Mouse (Mus musculus) embryonic stem cell, embryonic (primary cell): ENCODE data around the gene Tmem206.

Experiments used
- CTCF ChIA-PET, 4 experiments: fragments of 300-600 bp in 2 of 4; fragments of 350-600 bp in 2 of 4; sonication (Branson Sonifier 250); formaldehyde crosslinking; loops; one replicate each; lab custom pipeline; 2022; ENCODE audit warnings: inconsistent platforms in 2 of 4; lab: Charles Lee
- POLR2A ChIA-PET, 4 experiments: fragments of 300-600 bp in 2 of 4; fragments of 350-600 bp in 2 of 4; sonication (Branson Sonifier 250); formaldehyde crosslinking; loops; one replicate each; lab custom pipeline; 2022; ENCODE audit warnings: antibody characterized with exemption in 4 of 4, inconsistent platforms in 1 of 4; lab: Charles Lee

Gene Tmem206

GRCm38 (mm10) chr1:191299215-191299942, 26.3 kb upstream of the Tmem206 start:
- CTCF ChIA-PET = interaction anchor here (0.6 to 2.5 kb wide), 23 partner anchors 8 to 665 kb away, joined by 3 to 18 read pairs (median 5); partner anchors contain the start of gene Vash2 (in 1 of the 4)
- POLR2A ChIA-PET = interaction anchor here (0.7 to 0.9 kb wide), 8 partner anchors 26 to 290 kb away, joined by 3 to 7 read pairs (median 3); partner anchors contain the start of genes Tmem206 (in 3 of the 4) and Flvcr1 (in 1 of the 4)

GRCm38 (mm10) chr1:191301903-191302302, 23.8 kb upstream of the Tmem206 start:
- ChIA-PET POLR2A (no interaction called here), CTCF (interaction anchor here in 2 of 4 experiments (0.6 to 0.8 kb wide), 2 partner anchors 13 to 791 kb away, joined by 3 read pairs; no protein-coding TSS in a partner anchor)

- ChIA-PET POLR2A (interaction anchor here in 1 of 4 experiments (0.8 kb wide), 1 partner anchor 121 kb away, joined by 3 read pairs; no protein-coding TSS in a partner anchor), CTCF (interaction anchor here in 2 of 4 experiments (0.6 to 1.1 kb wide), 3 partner anchors 8 to 15 kb away, joined by 3 to 4 read pairs (median 3); no protein-coding TSS in a partner anchor)
Measured at GRCm38 (mm10) chr1:191303736-191304135, 22.0 kb upstream of the Tmem206 start.

GRCm38 (mm10) chr1:191304216-191304615, 21.5 kb upstream of the Tmem206 start:
- ChIA-PET CTCF (interaction anchor here in 2 of 4 experiments (0.6 to 1.1 kb wide), 4 partner anchors 8 to 16 kb away, joined by 3 to 4 read pairs (median 3); no protein-coding TSS in a partner anchor), POLR2A (interaction anchor here in 1 of 4 experiments (0.8 kb wide), 1 partner anchor 122 kb away, joined by 3 read pairs; no protein-coding TSS in a partner anchor)

GRCm38 (mm10) chr1:191305610-191306009, 20.1 kb upstream of the Tmem206 start:
- ChIA-PET POLR2A (no interaction called here), CTCF (interaction anchor here (0.6 to 1.5 kb wide), 19 partner anchors 17 to 1475 kb away, joined by 3 to 7 read pairs (median 4); partner anchors contain the start of genes Nek2 (in 1 of the 4) and Tmem206 (in 1 of the 4))

GRCm38 (mm10) chr1:191306316-191306715, 19.4 kb upstream of the Tmem206 start:
- POLR2A ChIA-PET = interaction anchor here in 1 of 4 experiments (0.6 kb wide), 1 partner anchor 624 kb away, joined by 5 read pairs; no protein-coding TSS in a partner anchor
- CTCF ChIA-PET = interaction anchor here (0.6 to 2.1 kb wide), 4 partner anchors 18 to 146 kb away, joined by 3 to 16 read pairs (median 3); no protein-coding TSS in a partner anchor

- CTCF ChIA-PET = interaction anchor here (0.6 to 2.1 kb wide), 27 partner anchors 8 to 1680 kb away, joined by 3 to 16 read pairs (median 4); partner anchors contain the start of genes Flvcr1 (in 1 of the 4) and Nenf (in 1 of the 4)
- POLR2A ChIA-PET = interaction anchor here in 1 of 4 experiments (1.0 to 1.2 kb wide), 3 partner anchors 23 to 527 kb away, joined by 3 to 5 read pairs (median 3); partner anchors contain the start of genes Dtl and Ints7
Measured at GRCm38 (mm10) chr1:191307766-191308455, 17.8 kb upstream of the Tmem206 start.

- ChIA-PET CTCF (interaction anchor here in 3 of 4 experiments (0.7 to 2.4 kb wide), 11 partner anchors 12 to 653 kb away, joined by 3 to 20 read pairs (median 6); partner anchors contain the start of gene Tmem206 (in 2 of the 3)), POLR2A (interaction anchor here in 2 of 4 experiments (1.5 to 1.9 kb wide), 5 partner anchors 15 to 510 kb away, joined by 3 to 9 read pairs (median 5); partner anchors contain the start of genes Nek2 (in 1 of the 2) and Tmem206 (in 1 of the 2))
Measured at GRCm38 (mm10) chr1:191311296-191311898, 14.3 kb upstream of the Tmem206 start.

GRCm38 (mm10) chr1:191312513-191312941, 13.2 kb upstream of the Tmem206 start:
- ChIA-PET POLR2A (interaction anchor here in 3 of 4 experiments (0.5 to 1.9 kb wide), 29 partner anchors 13 to 516 kb away, joined by 3 to 17 read pairs (median 4); partner anchors contain the start of genes Tmem206 (in 3 of the 3), Dtl (in 2 of the 3), Ints7 (in 2 of the 3) and Flvcr1 (in 1 of the 3)), CTCF (interaction anchor here (0.6 to 2.4 kb wide), 86 partner anchors 8 to 1278 kb away, joined by 3 to 20 read pairs (median 4); partner anchors contain the start of genes Tmem206 (in 4 of the 4), Traf5 (in 2 of the 4), Dtl (in 1 of the 4) and Ints7 (in 1 of the 4))

- POLR2A ChIA-PET = interaction anchor here in 3 of 4 experiments (0.6 to 1.9 kb wide), 13 partner anchors 13 to 516 kb away, joined by 3 to 11 read pairs (median 4); partner anchors contain the start of genes Tmem206 (in 2 of the 3), Dtl (in 1 of the 3), Flvcr1 (in 1 of the 3) and Ints7 (in 1 of the 3)
- CTCF ChIA-PET = interaction anchor here (0.6 to 2.4 kb wide), 28 partner anchors 8 to 651 kb away, joined by 3 to 20 read pairs (median 4); partner anchors contain the start of genes Tmem206 (in 3 of the 4) and Nek2 (in 1 of the 4)
Measured at GRCm38 (mm10) chr1:191313158-191313557, 12.6 kb upstream of the Tmem206 start.

GRCm38 (mm10) chr1:191313926-191314325, 11.8 kb upstream of the Tmem206 start:
- CTCF ChIA-PET = no interaction called here
- POLR2A ChIA-PET = interaction anchor here in 2 of 4 experiments (1.0 to 1.9 kb wide), 3 partner anchors 12 to 84 kb away, joined by 3 to 5 read pairs (median 5); partner anchors contain the start of gene Tmem206 (in 1 of the 2)

GRCm38 (mm10) chr1:191316818-191317217, 8.9 kb upstream of the Tmem206 start:
- POLR2A ChIA-PET = interaction anchor here in 3 of 4 experiments (0.6 to 2.1 kb wide), 17 partner anchors 9 to 527 kb away, joined by 3 to 18 read pairs (median 3); partner anchors contain the start of genes Dtl (in 2 of the 3), Ints7 (in 2 of the 3), Tmem206 (in 2 of the 3) and Flvcr1 (in 1 of the 3)

GRCm38 (mm10) chr1:191317591-191318196, 8.0 kb upstream of the Tmem206 start, which contains the start of gene Nenf:
Gene Nenf (minus strand): TSS chr1:191318194.
- CTCF ChIA-PET = interaction anchor here in 3 of 4 experiments (1.0 to 1.9 kb wide), 9 partner anchors 8 to 500 kb away, joined by 3 to 11 read pairs (median 6); partner anchors contain the start of gene Tmem206 (in 2 of the 3)
- POLR2A ChIA-PET = interaction anchor here in 3 of 4 experiments (0.5 to 2.1 kb wide), 17 partner anchors 8 to 626 kb away, joined by 3 to 18 read pairs (median 3); partner anchors contain the start of genes Dtl (in 3 of the 3), Ints7 (in 3 of the 3), Tmem206 (in 2 of the 3) and Flvcr1 (in 1 of the 3)

More at GRCm38 (mm10) chr1:191316818-191317217, 8.9 kb upstream of the Tmem206 start:
- CTCF ChIA-PET = interaction anchor here (0.6 to 1.9 kb wide), 15 partner anchors 9 to 1433 kb away, joined by 3 to 11 read pairs (median 3); partner anchors contain the start of gene Tmem206 (in 2 of the 4)

- POLR2A ChIA-PET = no interaction called here
- CTCF ChIA-PET = no interaction called here
Measured at GRCm38 (mm10) chr1:191318686-191319085, 7.0 kb upstream of the Tmem206 start.

- CTCF ChIA-PET = interaction anchor here in 1 of 4 experiments (0.7 kb wide), 1 partner anchor 665 kb away, joined by 3 read pairs; no protein-coding TSS in a partner anchor
Measured at GRCm38 (mm10) chr1:191323381-191323780, 2.3 kb upstream of the Tmem206 start.

More at GRCm38 (mm10) chr1:191323381-191323780, 2.3 kb upstream of the Tmem206 start:
- POLR2A ChIA-PET = no interaction called here
